In genomic region chr12:80153078-80153477, GRCm38 (mm10) we compare ENCODE assay signal across 24 mouse cellular contexts. TPM values are rescaled to one million over a fixed set of nuclear protein-coding genes. Genes with fewer than 3 reads are reported as not detected.
DNase-seq lines count a peak whose midpoint lies in the region; ATAC-seq and TF ChIP-seq lines count a peak whose summit lies in the region.
"Had no signal": no experiment of that assay in that cellular context is flagged by ENCODE, and none has a peak within 500 bp of the region (broad histone marks: within the 10 kb centered on the region; RNA-seq: fewer than 3 reads in every experiment).

No protein-coding gene starts in this region.

- H3K4me3 ChIP-seq in layer of hippocampus, adult 2 months = no peak overlapping the region
- no peak overlapping the region for H3K4me3 ChIP-seq in testis, adult 2 months (ENCODE audit: control insufficient read depth, low read depth, low read length)
- H3K4me3 ChIP-seq in MEL (ENCODE audit: control insufficient read depth in 1 of 2, insufficient read depth in 1 of 2, low read depth in 2 of 2, low read length in 2 of 2) = no peak overlapping the region
- H3K4me3 ChIP-seq in stomach, postnatal 0 days (ENCODE audit: low read depth, low read length) = no peak overlapping the region
- H3K4me3 ChIP-seq: embryonic facial prominence, embryonic 10.5 days; heart, embryonic 15.5 days; hindbrain, embryonic 13.5 days; limb, embryonic 13.5 days had no signal

- no peak for TF ChIP-seq EP300 in MEL (IDR thresholded peaks at IDR 0.05; ENCODE audit: low read depth in 1 of 2, low read length in 2 of 2)
- no peak for TF ChIP-seq EP300 in stomach, postnatal 0 days (optimal IDR thresholded peaks at IDR 0.05)

- no peak for ATAC-seq in stomach, postnatal 0 days (ENCODE audit: low FRiP score, low TSS enrichment)
- ATAC-seq: forebrain, embryonic 16.5 days; intestine, embryonic 16.5 days had no signal

- no peaks in the 10 kb centered on the region for H3K36me3 ChIP-seq in testis, adult 2 months (ENCODE audit: control insufficient read depth, insufficient read depth, low read length)
- H3K36me3 ChIP-seq in MEL (ENCODE audit: control insufficient read depth in 1 of 2, insufficient read depth in 2 of 2, low read length in 2 of 2) = peaks cover 0 to 5% of the 10 kb centered on the region in 2 experiments; a peak in 2 of 4 replicates
- no peaks in the 10 kb centered on the region for H3K36me3 ChIP-seq in stomach, postnatal 0 days (ENCODE audit: control insufficient read depth, insufficient read depth, low read length)
- H3K36me3 ChIP-seq: embryonic facial prominence, embryonic 10.5 days; heart, embryonic 15.5 days; hindbrain, embryonic 13.5 days; limb, embryonic 13.5 days had no signal

- no peaks in the 10 kb centered on the region for H3K27me3 ChIP-seq in testis, adult 2 months (ENCODE audit: control insufficient read depth, insufficient read depth, low read length)
- H3K27me3 ChIP-seq in MEL (ENCODE audit: control insufficient read depth in 1 of 2, insufficient read depth in 2 of 2, low read length in 2 of 2) = no peaks in the 10 kb centered on the region
- H3K27me3 ChIP-seq in stomach, postnatal 0 days (ENCODE audit: control insufficient read depth, insufficient read depth, low read length) = no peaks in the 10 kb centered on the region
- H3K27me3 ChIP-seq: heart, embryonic 15.5 days; hindbrain, embryonic 13.5 days; limb, embryonic 13.5 days had no signal

- WGBS in stomach, postnatal 0 days = 81% methylated on average over 6 of the region's 6 CpGs

- peak; percentile 32 for TF ChIP-seq CTCF in layer of hippocampus, adult 2 months (conservative IDR thresholded peaks at IDR 0.05)
- peak; percentile 63; the same call in 1 of the 2 replicates for TF ChIP-seq CTCF in testis, adult 2 months (IDR thresholded peaks at IDR 0.05; ENCODE audit: control insufficient read depth, insufficient read depth, insufficient replicate concordance, low read depth, low read length)
- peak; percentile 38 to 54 (median 41) for TF ChIP-seq CTCF in MEL (IDR thresholded peaks at IDR 0.05 in 2 of 3, conservative IDR thresholded peaks at IDR 0.05 in 1 of 3; ENCODE audit: control insufficient read depth in 1 of 3, insufficient read depth in 1 of 3, low read depth in 2 of 3, low read length in 3 of 3, poor library complexity in 1 of 3, severe bottlenecking in 1 of 3)
- peak; percentile 39 for TF ChIP-seq CTCF in stomach, postnatal 0 days (IDR thresholded peaks at IDR 0.05; ENCODE audit: low read depth)

- no peaks in the 10 kb centered on the region for H3K79me2 ChIP-seq in MEL (ENCODE audit: control insufficient read depth, insufficient read depth, low read length, poor library complexity)

- TF ChIP-seq POLR2A in testis, adult 2 months (IDR thresholded peaks at IDR 0.05; ENCODE audit: control insufficient read depth, low read depth, low read length) = no peak
- no peak for TF ChIP-seq POLR2A in MEL (IDR thresholded peaks at IDR 0.05; ENCODE audit: control insufficient read depth in 1 of 2, insufficient read depth in 1 of 2, low read depth in 1 of 2, low read length in 2 of 2, poor library complexity in 1 of 2)

- DNase-seq in layer of hippocampus, adult 2 months (ENCODE audit: low spot score in 2 of 2) = no peak
- no peak for DNase-seq in layer of hippocampus, adult 8-10 months (ENCODE audit: low spot score in 2 of 2)
- DNase-seq in testis, postnatal 14 days (ENCODE audit: low spot score) = no peak
- DNase-seq in MEL (ENCODE audit: low read depth, low spot score) = peak; percentile 65
- DNase-seq in stomach, postnatal 0 days (ENCODE audit: low spot score) = no peak
- no peak for DNase-seq in cerebellum, postnatal 10 days
- no peak for DNase-seq in kidney, postnatal 10 days
- DNase-seq: adrenal gland, postnatal 25 days; cerebellum, adult 11 months; cerebellum, adult 9-11 months; gastrocnemius, postnatal 36 days; heart, postnatal 36 days; kidney, postnatal 25 days; lung, adult 2 months; lung, postnatal 4 days; midbrain, embryonic 14.5 days; thymus, postnatal 14 days had no signal

- no peak overlapping the region for H3K9ac ChIP-seq in MEL (ENCODE audit: control insufficient read depth, low read depth, low read length, poor library complexity, severe bottlenecking)
- H3K9ac ChIP-seq in stomach, postnatal 0 days (ENCODE audit: low read length) = no peak overlapping the region
- H3K9ac ChIP-seq: heart, embryonic 15.5 days; hindbrain, embryonic 13.5 days; limb, embryonic 13.5 days had no signal

- no peaks in the 10 kb centered on the region for H3K9me3 ChIP-seq in MEL (replicated peaks; ENCODE audit: insufficient read depth, low read length)
- H3K9me3 ChIP-seq in stomach, postnatal 0 days (ENCODE audit: control insufficient read depth, low read length) = no peaks in the 10 kb centered on the region
- H3K9me3 ChIP-seq: embryonic facial prominence, embryonic 10.5 days; heart, embryonic 15.5 days; hindbrain, embryonic 13.5 days had no signal

- no peak overlapping the region for H3K4me2 ChIP-seq in stomach, postnatal 0 days (replicated peaks; ENCODE audit: low read depth)
- H3K4me2 ChIP-seq: heart, embryonic 15.5 days; hindbrain, embryonic 13.5 days; limb, embryonic 13.5 days had no signal

- TF ChIP-seq RAD21 in MEL (IDR thresholded peaks at IDR 0.05; ENCODE audit: low read depth, low read length) = peak; percentile 10; the same call in 1 of the 2 replicates

- 0 out of 2 replicates have a peak, but pooled peaks cover 2% of the 10 kb centered on the region for H3K4me1 ChIP-seq in testis, adult 2 months (ENCODE audit: control insufficient read depth, insufficient read depth, low read length)
- peaks cover 2 to 9% of the 10 kb centered on the region in 2 experiments; a peak in 2 of 4 replicates for H3K4me1 ChIP-seq in MEL (ENCODE audit: control insufficient read depth in 1 of 2, insufficient read depth in 2 of 2, low read length in 2 of 2)
- H3K4me1 ChIP-seq in stomach, postnatal 0 days (replicated peaks; ENCODE audit: control insufficient read depth, insufficient read depth) = no peaks in the 10 kb centered on the region
- H3K4me1 ChIP-seq: limb, embryonic 13.5 days had no signal

- H3K27ac ChIP-seq in layer of hippocampus, adult 2 months = no peak overlapping the region
- no peak overlapping the region for H3K27ac ChIP-seq in testis, adult 2 months (ENCODE audit: control insufficient read depth, insufficient read depth, low read depth, low read length)
- H3K27ac ChIP-seq in MEL (ENCODE audit: control insufficient read depth, low read depth, low read length) = no peak overlapping the region
- H3K27ac ChIP-seq in stomach, postnatal 0 days (replicated peaks) = no peak overlapping the region
- H3K27ac ChIP-seq: embryonic facial prominence, embryonic 10.5 days; heart, embryonic 15.5 days; hindbrain, embryonic 13.5 days; limb, embryonic 13.5 days had no signal

TF ChIP-seq in MEL, 35 proteins besides CTCF, POLR2A, EP300 and RAD21:
- TF ChIP-seq MYB (IDR thresholded peaks at IDR 0.05; ENCODE audit: low read depth, low read length) (no peak), MXI1 (IDR thresholded peaks at IDR 0.05; ENCODE audit: low read depth, low read length) (no peak), MAX (IDR thresholded peaks at IDR 0.05; ENCODE audit: low read length) (no peak), HCFC1 (IDR thresholded peaks at IDR 0.05; ENCODE audit: low read depth, low read length) (no peak), POLR2AphosphoS2 (IDR thresholded peaks at IDR 0.05; ENCODE audit: low read length) (no peak), GABPA (IDR thresholded peaks at IDR 0.05; ENCODE audit: low read depth, low read length) (no peak), TBP (IDR thresholded peaks at IDR 0.05; ENCODE audit: low read depth, low read length) (no peak), ZNF384 (IDR thresholded peaks at IDR 0.05; ENCODE audit: low read depth, low read length) (no peak), CHD1 (IDR thresholded peaks at IDR 0.05; ENCODE audit: low read depth, low read length) (no peak), ZMIZ1 (IDR thresholded peaks at IDR 0.05; ENCODE audit: low read depth, low read length) (no peak), E2F4 (IDR thresholded peaks at IDR 0.05; ENCODE audit: borderline replicate concordance, low read depth, low read length) (no peak), BHLHE40 (IDR thresholded peaks at IDR 0.05; ENCODE audit: borderline replicate concordance, low read depth, low read length) (no peak), ZC3H11A (IDR thresholded peaks at IDR 0.05; ENCODE audit: low read depth, low read length) (no peak)

RNA-seq across cellular contexts. Expression of gene Zfp36l1, which starts 40.3 kb away (rescaled TPM):
- total RNA-seq in layer of hippocampus, adult 2 months (2021) = 10 to 100 TPM; 35.2 to 39.4 TPM
- 10 to 100 TPM; 35.0 to 47.6 (median 42.9) TPM for total RNA-seq in layer of hippocampus, adult 8-10 months (2022)
- polyA plus RNA-seq in testis, adult 2 months (2012; rRNA removed) = 28.4 and 33.0 TPM in 2 replicates
- total RNA-seq in MEL (2012; rRNA removed) = 1.2 and 1.5 TPM in 2 replicates
- 10 to 100 TPM in 1 of 2 experiments, not detected in 1; 22.5 TPM for polyA plus RNA-seq in MEL (2012; ENCODE audit: insufficient read depth in 1 of 2, insufficient read length in 2 of 2, low read depth in 1 of 2, low replicate concordance in 2 of 2, missing spikeins in 1 of 2)
- 90.8 and 98.5 TPM in 2 replicates for polyA plus RNA-seq in stomach, postnatal 0 days (2015; fragmentation: Nextera tagmentation; extraction: Ambion mirVana)

Comparison
In these comparisons a context has a peak if more than half of its experiments do, and no peak if none do; other contexts are left out.
1. RNA of gene Zfp36l1, which starts 40.3 kb away (total RNA-seq): 35.0 to 47.6 TPM in layer of hippocampus, adult 8-10 months and 35.2 to 39.4 TPM in layer of hippocampus, adult 2 months; 1.2 to 1.5 TPM in MEL; every median in the first group is over 10 times any median in the second.
2. Peak in every context shown above with its lines, with median percentiles within 50 percentile points of each other: CTCF ChIP-seq.